Mouse (Mus musculus) MEL-GATA-1-ER (cell line): Measurements from ENCODE around the gene Vps26a.

Source experiments
- DNase-seq: peaks from one replicate; pipeline ENCODE4 v3.0.0-alpha.2; 2012; ENCODE audit warnings: low read depth; ENCODE audit errors: extremely low read depth

The Vps26a gene

GRCm38 (mm10) chr10:62418831-62419356 lies 67.7 kb downstream of the Vps26a start:
- DNase-seq, result no peak

- DNase-seq, result peak; percentile 76
These were observed 73.0 kb downstream of the Vps26a start for GRCm38 (mm10) chr10:62413606-62413982.

- DNase-seq, result peak; percentile 23
These were observed 73.5 kb downstream of the Vps26a start for GRCm38 (mm10) chr10:62412906-62413605.

- no peak for DNase-seq
These were observed 74.9 kb downstream of the Vps26a start for GRCm38 (mm10) chr10:62411431-62412410.

GRCm38 (mm10) chr10:62410943-62411342 lies 75.7 kb downstream of the Vps26a start:
- DNase-seq, result peak; percentile 43
